Mouse (Mus musculus): Measurements from ENCODE around the gene Mvb12b. TPM values are rescaled to one million over a fixed set of nuclear protein-coding genes. Genes with fewer than 3 reads are reported as not detected.

Gene Mvb12b
- total RNA-seq, 1 experiment = 5.0 TPM

DNA sequence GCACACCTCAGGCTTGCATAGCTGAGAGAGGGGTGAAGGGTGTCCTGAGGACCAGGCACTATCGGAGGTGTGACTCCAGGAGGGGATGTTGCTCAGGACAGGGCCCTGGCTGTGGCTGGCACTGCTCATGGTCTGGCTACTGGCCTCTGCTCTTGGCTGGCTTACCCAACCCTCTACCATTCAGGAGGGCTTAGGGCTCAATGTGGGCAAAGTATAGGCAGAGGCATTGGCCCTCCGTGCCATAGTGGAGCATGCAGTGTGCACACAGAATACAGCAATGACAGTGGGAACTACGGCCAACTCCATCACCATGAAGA lies 133.5 kb downstream of the Mvb12b start:
- H3K27ac ChIP-seq (ENCODE audit: insufficient read depth, low read depth, low read length, poor library complexity, severe bottlenecking) = no peak overlapping the region
- no peak overlapping the region for H3K9ac ChIP-seq (ENCODE audit: insufficient read depth, low read depth, low read length, poor library complexity, severe bottlenecking)
- no peaks in the 10 kb centered on the region for H3K4me1 ChIP-seq (ENCODE audit: control insufficient read depth in 2 of 2, insufficient read depth in 2 of 2, low read length in 2 of 2, poor library complexity in 1 of 2)
- no peaks in the 10 kb centered on the region for H3K9me3 ChIP-seq (ENCODE audit: control insufficient read depth, insufficient read depth, low read depth, low read length)
- no peak for DNase-seq (ENCODE audit: low read depth, low spot score)
- in situ Hi-C loops (cut with MboI; ENCODE audit: low sequenced_read_pairs in 2 of 2, unreplicated experiment in 2 of 2) = no loop called here
- H3K4me3 ChIP-seq (ENCODE audit: insufficient read depth in 1 of 2, low read depth in 1 of 2, low read length in 2 of 2, poor library complexity in 1 of 2, severe bottlenecking in 1 of 2) = no peak overlapping the region
- H3K36me3 ChIP-seq (ENCODE audit: control insufficient read depth, insufficient read depth, low read length, poor library complexity, severe bottlenecking) = no peaks in the 10 kb centered on the region
- TF ChIP-seq ZNF384 (IDR thresholded peaks at IDR 0.05; ENCODE audit: low read depth, low read length) (no peak), ZC3H11A (IDR thresholded peaks at IDR 0.05; ENCODE audit: borderline replicate concordance, low read depth, low read length) (no peak), HCFC1 (IDR thresholded peaks at IDR 0.05; ENCODE audit: borderline replicate concordance, insufficient read depth, low read length) (no peak), MAFK (IDR thresholded peaks at IDR 0.05; ENCODE audit: insufficient read depth, low read depth, low read length) (no peak), CHD2 (IDR thresholded peaks at IDR 0.05; ENCODE audit: low read depth, low read length) (no peak)

DNA sequence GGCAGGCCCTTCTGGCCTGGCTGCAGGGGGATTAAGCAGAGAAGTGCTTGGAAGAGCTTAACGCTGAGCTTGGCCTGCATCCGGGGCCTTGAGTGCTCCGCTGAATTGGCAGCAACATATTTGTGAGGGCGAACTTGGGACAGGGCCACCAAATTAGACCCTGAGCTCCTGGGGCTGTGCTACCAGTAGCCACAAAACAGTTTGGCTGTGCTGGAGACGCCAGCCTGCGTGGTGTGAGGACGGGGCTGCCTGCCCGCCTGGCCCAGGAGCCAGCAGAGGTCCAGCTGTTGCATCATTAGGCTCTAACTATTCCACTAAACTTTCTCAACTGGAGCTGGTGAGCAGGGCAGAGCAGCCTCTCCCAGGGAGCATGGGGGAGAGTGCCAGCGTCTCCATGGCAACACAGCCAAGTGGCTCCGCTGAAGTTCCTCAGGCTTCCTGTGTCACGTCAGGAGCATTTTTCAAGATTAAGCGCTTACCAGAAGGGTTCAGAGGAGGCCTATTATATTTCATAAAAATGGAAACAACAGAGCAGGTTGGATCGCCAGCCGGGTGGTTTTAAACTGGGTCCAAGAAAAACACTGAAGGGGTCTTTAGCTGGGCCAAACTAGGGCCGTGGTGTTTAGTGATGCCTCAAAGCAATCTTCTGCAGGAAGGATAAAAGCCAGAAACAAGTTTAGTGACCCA lies 134.0 kb downstream of the Mvb12b start:
- no peak overlapping the region for H3K27ac ChIP-seq (ENCODE audit: insufficient read depth, low read depth, low read length, poor library complexity, severe bottlenecking)
- no peaks in the 10 kb centered on the region for H3K36me3 ChIP-seq (ENCODE audit: control insufficient read depth, insufficient read depth, low read length, poor library complexity, severe bottlenecking)
- H3K9ac ChIP-seq (ENCODE audit: insufficient read depth, low read depth, low read length, poor library complexity, severe bottlenecking) = 0 out of 2 replicates have a peak overlapping the region, but pooled peaks have one; percentile 10
- in situ Hi-C loops (cut with MboI; ENCODE audit: low sequenced_read_pairs in 2 of 2, unreplicated experiment in 2 of 2) = no loop called here
- no peak for DNase-seq (ENCODE audit: low read depth, low spot score)
- H3K4me1 ChIP-seq (ENCODE audit: control insufficient read depth in 2 of 2, insufficient read depth in 2 of 2, low read length in 2 of 2, poor library complexity in 1 of 2) = no peaks in the 10 kb centered on the region
- peak overlapping the region in 1 of 2 experiments; percentile 35; a peak in 1 of 4 replicates for H3K4me3 ChIP-seq (ENCODE audit: insufficient read depth in 1 of 2, low read depth in 1 of 2, low read length in 2 of 2, poor library complexity in 1 of 2, severe bottlenecking in 1 of 2)
- no peaks in the 10 kb centered on the region for H3K9me3 ChIP-seq (ENCODE audit: control insufficient read depth, insufficient read depth, low read depth, low read length)
- no peak for TF ChIP-seq ZNF384 (IDR thresholded peaks at IDR 0.05; ENCODE audit: low read depth, low read length)

DNA sequence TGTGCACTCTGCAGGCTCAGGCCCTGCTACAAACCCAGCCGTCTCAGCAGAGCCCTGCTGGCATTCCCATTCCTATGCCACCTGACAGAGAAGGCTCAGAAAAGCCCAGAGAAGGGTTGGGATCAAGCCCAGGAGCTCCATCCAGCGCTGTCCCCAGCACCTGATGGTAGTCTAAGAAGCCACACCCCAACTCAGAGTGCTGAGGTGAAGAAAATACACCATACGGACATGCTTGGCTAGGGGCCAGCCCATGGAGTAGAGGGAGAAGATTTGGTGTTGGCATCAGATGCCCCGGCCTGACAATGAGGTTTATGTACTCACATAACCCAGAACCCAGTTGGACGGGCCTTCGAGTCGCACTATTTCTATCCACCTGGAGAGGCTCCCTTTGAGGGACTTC lies 137.1 kb downstream of the Mvb12b start:
- H3K4me1 ChIP-seq (ENCODE audit: control insufficient read depth in 2 of 2, insufficient read depth in 2 of 2, low read length in 2 of 2, poor library complexity in 1 of 2) = no peaks in the 10 kb centered on the region
- no peaks in the 10 kb centered on the region for H3K36me3 ChIP-seq (ENCODE audit: control insufficient read depth, insufficient read depth, low read length, poor library complexity, severe bottlenecking)
- no peak overlapping the region for H3K4me3 ChIP-seq (ENCODE audit: insufficient read depth in 1 of 2, low read depth in 1 of 2, low read length in 2 of 2, poor library complexity in 1 of 2, severe bottlenecking in 1 of 2)
- in situ Hi-C loops (cut with MboI; ENCODE audit: low sequenced_read_pairs in 2 of 2, unreplicated experiment in 2 of 2) = no loop called here
- TF ChIP-seq CHD2 (IDR thresholded peaks at IDR 0.05; ENCODE audit: low read depth, low read length) (no peak), ZNF384 (IDR thresholded peaks at IDR 0.05; ENCODE audit: low read depth, low read length) (no peak), ZC3H11A (IDR thresholded peaks at IDR 0.05; ENCODE audit: borderline replicate concordance, low read depth, low read length) (no peak), HCFC1 (IDR thresholded peaks at IDR 0.05; ENCODE audit: borderline replicate concordance, insufficient read depth, low read length) (no peak), MAFK (IDR thresholded peaks at IDR 0.05; ENCODE audit: insufficient read depth, low read depth, low read length) (no peak)
- H3K9ac ChIP-seq (ENCODE audit: insufficient read depth, low read depth, low read length, poor library complexity, severe bottlenecking) = no peak overlapping the region
- H3K27ac ChIP-seq (ENCODE audit: insufficient read depth, low read depth, low read length, poor library complexity, severe bottlenecking) = no peak overlapping the region
- no peak for DNase-seq (ENCODE audit: low read depth, low spot score)
- no peaks in the 10 kb centered on the region for H3K9me3 ChIP-seq (ENCODE audit: control insufficient read depth, insufficient read depth, low read depth, low read length)

DNA sequence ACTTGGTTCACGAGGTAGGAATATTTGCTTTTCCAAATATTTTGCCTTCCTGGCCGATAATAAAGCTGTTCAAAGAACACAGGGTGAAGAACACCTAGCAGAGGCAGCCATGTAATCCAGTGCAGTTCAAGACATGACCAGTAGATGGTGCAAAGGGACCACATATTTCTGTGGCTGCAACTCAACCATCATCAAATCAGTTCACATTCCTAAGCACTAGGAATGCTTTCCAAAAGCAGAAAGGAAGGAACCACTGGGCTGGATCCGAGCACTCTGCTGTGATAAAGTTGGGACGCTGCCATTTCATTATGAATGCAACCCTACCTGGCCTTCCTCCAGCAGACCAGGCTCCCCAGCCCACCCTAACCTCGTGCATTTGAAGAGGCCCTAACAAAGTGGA lies 141.3 kb downstream of the Mvb12b start:
- no peaks in the 10 kb centered on the region for H3K36me3 ChIP-seq (ENCODE audit: control insufficient read depth, insufficient read depth, low read length, poor library complexity, severe bottlenecking)
- TF ChIP-seq ZNF384 (IDR thresholded peaks at IDR 0.05; ENCODE audit: low read depth, low read length) (no peak), ZC3H11A (IDR thresholded peaks at IDR 0.05; ENCODE audit: borderline replicate concordance, low read depth, low read length) (peak; percentile 78)
- no peaks in the 10 kb centered on the region for H3K9me3 ChIP-seq (ENCODE audit: control insufficient read depth, insufficient read depth, low read depth, low read length)
- no peak overlapping the region for H3K27ac ChIP-seq (ENCODE audit: insufficient read depth, low read depth, low read length, poor library complexity, severe bottlenecking)
- no peak overlapping the region for H3K4me3 ChIP-seq (ENCODE audit: insufficient read depth in 1 of 2, low read depth in 1 of 2, low read length in 2 of 2, poor library complexity in 1 of 2, severe bottlenecking in 1 of 2)
- H3K9ac ChIP-seq (ENCODE audit: insufficient read depth, low read depth, low read length, poor library complexity, severe bottlenecking) = no peak overlapping the region
- in situ Hi-C loops (cut with MboI; ENCODE audit: low sequenced_read_pairs in 2 of 2, unreplicated experiment in 2 of 2) = loop anchor here in 1 of 2 experiments (10.0 kb wide), 1 partner anchor 208 kb away; no protein-coding TSS in a partner anchor
- H3K4me1 ChIP-seq (ENCODE audit: control insufficient read depth in 2 of 2, insufficient read depth in 2 of 2, low read length in 2 of 2, poor library complexity in 1 of 2) = no peaks in the 10 kb centered on the region
- DNase-seq (ENCODE audit: low read depth, low spot score) = peak; percentile 80

GRCm38 (mm10) chr2:33745724-33746123 lies 142.0 kb downstream of the Mvb12b start:
- Histone ChIP-seq H3K4me3 (ENCODE audit: insufficient read depth in 1 of 2, low read depth in 1 of 2, low read length in 2 of 2, poor library complexity in 1 of 2, severe bottlenecking in 1 of 2) (no peak overlapping the region), H3K4me1 (ENCODE audit: control insufficient read depth in 2 of 2, insufficient read depth in 2 of 2, low read length in 2 of 2, poor library complexity in 1 of 2) (no peaks in the 10 kb centered on the region), H3K9me3 (ENCODE audit: control insufficient read depth, insufficient read depth, low read depth, low read length) (no peaks in the 10 kb centered on the region), H3K36me3 (ENCODE audit: control insufficient read depth, insufficient read depth, low read length, poor library complexity, severe bottlenecking) (no peaks in the 10 kb centered on the region), H3K27ac (ENCODE audit: insufficient read depth, low read depth, low read length, poor library complexity, severe bottlenecking) (no peak overlapping the region), H3K9ac (ENCODE audit: insufficient read depth, low read depth, low read length, poor library complexity, severe bottlenecking) (no peak overlapping the region)
- in situ Hi-C loops (cut with MboI; ENCODE audit: low sequenced_read_pairs in 2 of 2, unreplicated experiment in 2 of 2) = loop anchor here in 1 of 2 experiments (10.0 kb wide), 1 partner anchor 209 kb away; no protein-coding TSS in a partner anchor
- no peak for DNase-seq (ENCODE audit: low read depth, low spot score)
- TF ChIP-seq HCFC1 (IDR thresholded peaks at IDR 0.05; ENCODE audit: borderline replicate concordance, insufficient read depth, low read length) = no peak
